Mouse (Mus musculus) olfactory bulb, adult 2 months (tissue): Measurements from ENCODE around the gene Ppp3ca.

ENCODE experiments used
- CTCF ChIP-seq: fragments of 200-500 bp; IDR thresholded peaks from 2 replicates; pipeline ENCODE4 v1.5.1; 2012; ENCODE audit warnings: low read depth, mild to moderate bottlenecking, low read length, moderate library complexity; ENCODE audit not compliant: insufficient read depth
- POLR2A ChIP-seq: fragments of 200-500 bp; IDR thresholded peaks from 2 replicates; pipeline ENCODE4 v1.6.1; 2012; ENCODE audit warnings: mild to moderate bottlenecking, low read depth, low read length, moderate library complexity; ENCODE audit not compliant: insufficient read depth

GRCm38 (mm10) chr3:136871772-136872532 lies 202.0 kb downstream of the Ppp3ca start:
- TF ChIP-seq POLR2A, result no peak
- no peak for TF ChIP-seq CTCF
